Mouse (Mus musculus): ENCODE data around the gene Pla1a. TPM values are rescaled to one million over a fixed set of nuclear protein-coding genes. Genes with fewer than 3 reads are reported as not detected.

Gene Pla1a
- polyA plus RNA-seq, 1 experiment = 1.5 TPM

- Histone ChIP-seq H3K4me3 (replicated peaks; ENCODE audit: control insufficient read depth, low read depth, low read length) (no peak overlapping the region), H3K4me1 (ENCODE audit: control insufficient read depth, insufficient read depth, low read length) (no peaks in the 10 kb centered on the region; the same call in 1 of the 2 replicates), H3K27ac (ENCODE audit: control insufficient read depth, insufficient read depth, low read depth, low read length, poor library complexity) (no peak overlapping the region)
- TF ChIP-seq POLR2A (IDR thresholded peaks at IDR 0.05; ENCODE audit: borderline replicate concordance, control insufficient read depth, low read depth, low read length) = no peak
- no peak for TF ChIP-seq CTCF (IDR thresholded peaks at IDR 0.05; ENCODE audit: control insufficient read depth, insufficient read depth, low read length)
- 52% methylated on average over 6 of the region's 6 CpGs for WGBS
Measured at GRCm38 (mm10) chr16:38387389-38387788, 45.6 kb downstream of the Pla1a start.

GRCm38 (mm10) chr16:38385700-38386099 lies 47.2 kb downstream of the Pla1a start:
- TF ChIP-seq POLR2A (IDR thresholded peaks at IDR 0.05; ENCODE audit: borderline replicate concordance, control insufficient read depth, low read depth, low read length) (no peak), CTCF (IDR thresholded peaks at IDR 0.05; ENCODE audit: control insufficient read depth, insufficient read depth, low read length) (no peak)
- H3K27ac ChIP-seq (ENCODE audit: control insufficient read depth, insufficient read depth, low read depth, low read length, poor library complexity) = no peak overlapping the region
- WGBS = 82% methylated on average over 4 of the region's 4 CpGs
- no peaks in the 10 kb centered on the region; the same call in 1 of the 2 replicates for H3K4me1 ChIP-seq (ENCODE audit: control insufficient read depth, insufficient read depth, low read length)
- H3K4me3 ChIP-seq (replicated peaks; ENCODE audit: control insufficient read depth, low read depth, low read length) = no peak overlapping the region

DNA sequence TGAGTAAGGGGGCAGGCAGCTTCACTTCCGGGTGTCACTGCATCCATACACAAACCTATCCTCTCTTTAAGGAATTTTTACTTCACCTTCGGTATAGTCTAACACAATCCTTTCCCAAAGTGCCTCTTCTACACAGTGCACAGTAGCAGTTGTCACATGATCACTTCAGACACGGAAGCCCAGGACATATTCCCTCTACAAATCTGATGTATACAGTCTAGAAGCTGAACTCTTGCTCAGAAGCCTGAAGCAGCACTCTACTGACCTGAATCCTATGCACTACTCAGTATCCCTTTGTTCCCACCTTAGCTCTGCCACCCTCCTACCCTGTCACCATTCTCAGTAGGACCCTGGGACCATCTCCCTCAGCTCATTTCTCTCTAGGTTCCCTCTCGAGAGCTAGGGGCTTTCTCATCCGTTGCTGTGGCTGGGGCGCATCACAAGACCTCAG lies 47.7 kb downstream of the Pla1a start:
- Histone ChIP-seq H3K4me1 (ENCODE audit: control insufficient read depth, insufficient read depth, low read length) (no peaks in the 10 kb centered on the region; the same call in 1 of the 2 replicates), H3K27ac (ENCODE audit: control insufficient read depth, insufficient read depth, low read depth, low read length, poor library complexity) (no peak overlapping the region), H3K4me3 (replicated peaks; ENCODE audit: control insufficient read depth, low read depth, low read length) (no peak overlapping the region)
- TF ChIP-seq POLR2A (IDR thresholded peaks at IDR 0.05; ENCODE audit: borderline replicate concordance, control insufficient read depth, low read depth, low read length) (no peak), CTCF (IDR thresholded peaks at IDR 0.05; ENCODE audit: control insufficient read depth, insufficient read depth, low read length) (no peak)
- WGBS = 86% methylated on average over 6 of the region's 6 CpGs

DNA sequence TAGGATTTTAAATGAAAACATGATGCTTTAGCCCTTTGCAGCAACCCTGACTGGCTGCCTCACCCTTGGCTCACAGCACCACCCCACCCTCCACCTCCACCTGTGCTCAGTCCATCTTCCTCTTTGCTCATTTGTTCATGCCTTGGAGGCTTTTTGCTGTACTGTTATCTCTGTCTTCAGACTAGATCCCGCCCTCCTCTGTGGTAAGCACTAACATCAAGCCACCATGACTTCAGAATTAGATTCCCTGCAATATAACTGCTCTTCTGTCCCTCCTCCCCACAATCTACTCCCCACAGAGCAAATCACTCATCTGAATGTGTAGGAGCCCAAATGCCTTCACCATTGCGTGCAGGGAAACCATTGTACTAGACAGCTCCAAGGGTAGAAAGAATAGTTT lies 49.3 kb downstream of the Pla1a start:
- H3K27ac ChIP-seq (ENCODE audit: control insufficient read depth, insufficient read depth, low read depth, low read length, poor library complexity) = no peak overlapping the region

GRCm38 (mm10) chr16:38379926-38380325 lies 53.0 kb downstream of the Pla1a start:
- Histone ChIP-seq H3K4me1 (ENCODE audit: control insufficient read depth, insufficient read depth, low read length) (no peaks in the 10 kb centered on the region; the same call in 1 of the 2 replicates), H3K4me3 (replicated peaks; ENCODE audit: control insufficient read depth, low read depth, low read length) (no peak overlapping the region), H3K27ac (ENCODE audit: control insufficient read depth, insufficient read depth, low read depth, low read length, poor library complexity) (no peak overlapping the region)
- TF ChIP-seq POLR2A (IDR thresholded peaks at IDR 0.05; ENCODE audit: borderline replicate concordance, control insufficient read depth, low read depth, low read length) (no peak), CTCF (IDR thresholded peaks at IDR 0.05; ENCODE audit: control insufficient read depth, insufficient read depth, low read length) (no peak)
- WGBS = 73% methylated on average over 3 of the region's 3 CpGs

More for the DNA sequence above, 49.3 kb downstream of the Pla1a start:
- WGBS = 62% methylated on average over 2 of the region's 2 CpGs
- no peak overlapping the region for H3K4me3 ChIP-seq (replicated peaks; ENCODE audit: control insufficient read depth, low read depth, low read length)
- no peaks in the 10 kb centered on the region; the same call in 1 of the 2 replicates for H3K4me1 ChIP-seq (ENCODE audit: control insufficient read depth, insufficient read depth, low read length)
- TF ChIP-seq POLR2A (IDR thresholded peaks at IDR 0.05; ENCODE audit: borderline replicate concordance, control insufficient read depth, low read depth, low read length) = no peak
- TF ChIP-seq CTCF (IDR thresholded peaks at IDR 0.05; ENCODE audit: control insufficient read depth, insufficient read depth, low read length) = no peak

DNA sequence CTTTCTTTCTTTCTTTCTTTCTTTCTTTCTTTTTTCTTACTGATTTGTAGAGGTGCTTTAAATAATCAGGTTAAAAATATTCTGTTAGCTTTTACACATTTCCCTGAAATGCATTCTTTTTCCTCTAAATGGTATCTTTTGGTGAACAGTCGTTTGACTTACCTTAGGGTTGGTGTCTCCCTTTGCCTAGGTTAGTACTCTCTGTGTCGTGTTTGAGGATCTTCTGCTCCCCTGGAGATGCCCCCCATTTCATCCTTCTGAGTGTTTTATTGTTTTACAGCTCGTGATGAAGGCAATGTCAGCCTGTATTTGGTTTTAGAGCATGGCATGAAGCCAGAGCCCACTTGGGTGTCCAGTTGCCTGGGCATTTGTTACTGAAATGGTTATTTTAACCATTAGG lies 53.5 kb downstream of the Pla1a start:
- H3K4me3 ChIP-seq (replicated peaks; ENCODE audit: control insufficient read depth, low read depth, low read length) = no peak overlapping the region
- H3K4me1 ChIP-seq (ENCODE audit: control insufficient read depth, insufficient read depth, low read length) = no peaks in the 10 kb centered on the region; the same call in 1 of the 2 replicates
- 55% methylated on average over 3 of the region's 3 CpGs for WGBS
- H3K27ac ChIP-seq (ENCODE audit: control insufficient read depth, insufficient read depth, low read depth, low read length, poor library complexity) = no peak overlapping the region
- TF ChIP-seq POLR2A (IDR thresholded peaks at IDR 0.05; ENCODE audit: borderline replicate concordance, control insufficient read depth, low read depth, low read length) (no peak), CTCF (IDR thresholded peaks at IDR 0.05; ENCODE audit: control insufficient read depth, insufficient read depth, low read length) (no peak)

GRCm38 (mm10) chr16:38379088-38379487 lies 53.9 kb downstream of the Pla1a start:
- Histone ChIP-seq H3K27ac (ENCODE audit: control insufficient read depth, insufficient read depth, low read depth, low read length, poor library complexity) (no peak overlapping the region), H3K4me3 (replicated peaks; ENCODE audit: control insufficient read depth, low read depth, low read length) (no peak overlapping the region), H3K4me1 (ENCODE audit: control insufficient read depth, insufficient read depth, low read length) (no peaks in the 10 kb centered on the region; the same call in 1 of the 2 replicates)
- 35% methylated on average over 6 of the region's 6 CpGs for WGBS
- TF ChIP-seq POLR2A (IDR thresholded peaks at IDR 0.05; ENCODE audit: borderline replicate concordance, control insufficient read depth, low read depth, low read length) (no peak), CTCF (IDR thresholded peaks at IDR 0.05; ENCODE audit: control insufficient read depth, insufficient read depth, low read length) (no peak)

DNA sequence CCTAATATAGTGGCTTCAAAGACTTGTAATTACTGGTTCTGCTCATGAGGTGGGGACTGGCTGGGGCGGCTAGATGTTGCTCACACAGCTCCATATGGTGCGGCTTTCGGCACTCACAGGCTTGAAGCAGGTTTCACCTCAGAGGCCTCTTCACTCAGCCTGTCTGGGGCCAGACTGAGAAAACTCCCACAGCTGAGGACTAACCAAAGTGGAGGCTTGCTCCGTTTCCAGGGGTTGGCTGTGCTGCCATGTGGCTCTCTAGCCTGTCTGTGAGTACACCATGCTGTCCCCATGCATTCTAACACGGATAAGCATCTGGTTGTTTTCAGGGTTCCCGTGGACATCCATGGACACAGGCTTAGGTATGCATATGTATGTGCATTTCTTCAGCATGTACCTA lies 54.4 kb downstream of the Pla1a start:
- Histone ChIP-seq H3K4me3 (replicated peaks; ENCODE audit: control insufficient read depth, low read depth, low read length) (no peak overlapping the region), H3K4me1 (ENCODE audit: control insufficient read depth, insufficient read depth, low read length) (no peaks in the 10 kb centered on the region; the same call in 1 of the 2 replicates), H3K27ac (ENCODE audit: control insufficient read depth, insufficient read depth, low read depth, low read length, poor library complexity) (no peak overlapping the region)
- no peak for TF ChIP-seq POLR2A (IDR thresholded peaks at IDR 0.05; ENCODE audit: borderline replicate concordance, control insufficient read depth, low read depth, low read length)
- TF ChIP-seq CTCF (IDR thresholded peaks at IDR 0.05; ENCODE audit: control insufficient read depth, insufficient read depth, low read length) = no peak
- WGBS = 91% methylated on average over 6 of the region's 6 CpGs

DNA sequence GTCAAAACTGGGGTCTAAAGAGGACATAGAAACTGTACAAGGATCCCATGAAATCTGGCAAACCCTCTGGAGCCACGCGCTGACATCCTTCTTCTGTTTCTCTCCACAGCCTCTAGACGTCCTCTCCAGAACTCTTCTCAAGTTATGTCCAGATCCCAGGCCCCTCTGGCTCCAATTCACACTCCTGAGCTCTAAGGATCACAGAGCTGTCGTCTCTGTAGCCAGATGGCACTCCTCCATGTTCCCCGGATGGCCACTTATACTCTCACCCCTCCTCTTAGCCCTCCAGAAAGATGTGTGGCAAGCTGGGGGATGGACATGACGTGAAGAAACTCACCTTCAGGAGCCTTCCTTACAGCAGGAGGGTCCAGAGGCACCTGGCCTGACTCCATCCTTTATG lies 55.4 kb downstream of the Pla1a start:
- Histone ChIP-seq H3K27ac (ENCODE audit: control insufficient read depth, insufficient read depth, low read depth, low read length, poor library complexity) (no peak overlapping the region), H3K4me1 (ENCODE audit: control insufficient read depth, insufficient read depth, low read length) (no peaks in the 10 kb centered on the region; the same call in 1 of the 2 replicates), H3K4me3 (replicated peaks; ENCODE audit: control insufficient read depth, low read depth, low read length) (no peak overlapping the region)
- WGBS = 84% methylated on average over 6 of the region's 6 CpGs
- TF ChIP-seq POLR2A (IDR thresholded peaks at IDR 0.05; ENCODE audit: borderline replicate concordance, control insufficient read depth, low read depth, low read length) (no peak), CTCF (IDR thresholded peaks at IDR 0.05; ENCODE audit: control insufficient read depth, insufficient read depth, low read length) (no peak)
